In the genomic region with DNA sequence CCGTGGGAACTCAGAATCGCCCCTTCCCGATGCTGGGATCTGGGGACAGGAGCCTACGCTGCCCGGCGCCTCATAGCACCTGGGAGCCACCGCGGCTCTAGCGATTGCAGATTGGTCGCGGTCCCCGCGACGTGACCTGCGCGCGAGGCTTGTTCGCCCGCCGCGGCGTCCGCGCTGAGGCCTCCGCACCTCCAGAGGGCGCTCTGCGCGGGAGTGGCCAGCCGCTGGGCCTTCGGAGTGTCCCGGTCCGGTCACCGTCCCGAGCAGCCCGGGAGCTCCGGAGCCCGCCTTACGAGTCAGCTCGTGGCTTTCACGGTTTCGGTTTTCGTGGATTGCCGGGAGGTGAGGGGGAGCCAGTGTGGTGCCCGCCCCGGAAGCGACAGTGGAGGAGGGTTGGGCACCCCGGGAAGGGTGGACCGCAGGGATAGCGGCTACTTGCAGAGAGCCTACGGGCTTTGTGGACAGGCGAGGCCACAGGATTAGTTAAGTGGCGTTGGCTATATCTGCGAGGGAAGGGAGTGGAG, we compare ENCODE assay signal across 7 mouse cellular contexts. TPM values are rescaled to one million over a fixed set of nuclear protein-coding genes. Genes with fewer than 3 reads are reported as not detected.
DNase-seq lines count a peak whose midpoint lies in the region; ATAC-seq and TF ChIP-seq lines count a peak whose summit lies in the region.

No protein-coding gene starts in this region.

- H3K4me2 ChIP-seq in limb, embryonic 14.5 days (replicated peaks; ENCODE audit: low read depth, low read length, severe bottlenecking) = peak overlapping the region; percentile 71
- H3K4me2 ChIP-seq in midbrain, embryonic 16.5 days (ENCODE audit: low read length) = peak overlapping the region; percentile 92

- TF ChIP-seq POLR2A in kidney, adult 2 months (IDR thresholded peaks at IDR 0.05; ENCODE audit: low read depth, low read length) = peak; percentile 13
- peak; percentile 51; the same call in 1 of the 2 replicates for TF ChIP-seq POLR2A in limb, embryonic 14.5 days (IDR thresholded peaks at IDR 0.05; ENCODE audit: borderline replicate concordance, extremely low read depth, insufficient read depth, insufficient read length)
- TF ChIP-seq POLR2A in spleen, adult 2 months (IDR thresholded peaks at IDR 0.05; ENCODE audit: low read depth, low read length) = no peak; the same call in 1 of the 2 replicates

- H3K36me3 ChIP-seq in embryonic facial prominence, embryonic 10.5 days (replicated peaks) = peaks cover 40% of the 10 kb centered on the region
- no peaks in the 10 kb centered on the region for H3K36me3 ChIP-seq in kidney, adult 2 months (ENCODE audit: control insufficient read depth, insufficient read depth, low read length)
- peaks cover 31% of the 10 kb centered on the region for H3K36me3 ChIP-seq in limb, embryonic 14.5 days (ENCODE audit: control insufficient read depth, insufficient read depth, low read length)
- H3K36me3 ChIP-seq in midbrain, embryonic 16.5 days (ENCODE audit: control insufficient read depth, insufficient read depth, low read length) = peaks cover 16% of the 10 kb centered on the region
- peaks cover 7% of the 10 kb centered on the region for H3K36me3 ChIP-seq in spleen, adult 2 months (ENCODE audit: control insufficient read depth, insufficient read depth, low read length)

- H3K9me3 ChIP-seq in embryonic facial prominence, embryonic 10.5 days = no peaks in the 10 kb centered on the region
- no peaks in the 10 kb centered on the region for H3K9me3 ChIP-seq in limb, embryonic 14.5 days (ENCODE audit: control insufficient read depth, low read length)
- H3K9me3 ChIP-seq in midbrain, embryonic 16.5 days (replicated peaks; ENCODE audit: control insufficient read depth, low read length, poor library complexity, severe bottlenecking) = no peaks in the 10 kb centered on the region

- no peaks in the 10 kb centered on the region for H3K27me3 ChIP-seq in embryonic facial prominence, embryonic 10.5 days (replicated peaks; ENCODE audit: low read depth, poor library complexity, severe bottlenecking)
- no peaks in the 10 kb centered on the region for H3K27me3 ChIP-seq in kidney, adult 2 months (replicated peaks; ENCODE audit: control insufficient read depth, insufficient read depth, low read length)
- H3K27me3 ChIP-seq in limb, embryonic 14.5 days (ENCODE audit: control insufficient read depth, insufficient read depth, low read length) = no peaks in the 10 kb centered on the region
- H3K27me3 ChIP-seq in midbrain, embryonic 16.5 days (ENCODE audit: control insufficient read depth, insufficient read depth, low read depth, low read length) = 0 out of 2 replicates have a peak, but pooled peaks cover 4% of the 10 kb centered on the region
- no peaks in the 10 kb centered on the region for H3K27me3 ChIP-seq in spleen, adult 2 months (ENCODE audit: control insufficient read depth, insufficient read depth, low read length)

- ATAC-seq in limb, embryonic 14.5 days (ENCODE audit: low FRiP score, low read depth) = peak; percentile 81
- ATAC-seq in midbrain, embryonic 16.5 days = peak; percentile 83

- H3K4me1 ChIP-seq in embryonic facial prominence, embryonic 10.5 days = peaks cover 46% of the 10 kb centered on the region
- H3K4me1 ChIP-seq in kidney, adult 2 months (ENCODE audit: control insufficient read depth, insufficient read depth, low read length) = no peaks in the 10 kb centered on the region; the same call in 1 of the 2 replicates
- peaks cover 17% of the 10 kb centered on the region for H3K4me1 ChIP-seq in limb, embryonic 14.5 days (ENCODE audit: control insufficient read depth, insufficient read depth, low read length)
- H3K4me1 ChIP-seq in midbrain, embryonic 16.5 days (ENCODE audit: control insufficient read depth, insufficient read depth, low read length) = peaks cover 20% of the 10 kb centered on the region
- peaks cover 3% of the 10 kb centered on the region; the same call in 1 of the 2 replicates for H3K4me1 ChIP-seq in spleen, adult 2 months (ENCODE audit: control insufficient read depth, insufficient read depth, insufficient read length)

- peak overlapping the region; percentile 90 for H3K4me3 ChIP-seq in embryonic facial prominence, embryonic 10.5 days
- peak overlapping the region; percentile 86 for H3K4me3 ChIP-seq in kidney, adult 2 months (ENCODE audit: insufficient read depth, low read depth, low read length)
- peak overlapping the region; percentile 80 for H3K4me3 ChIP-seq in limb, embryonic 14.5 days (replicated peaks; ENCODE audit: low read length)
- peak overlapping the region; percentile 83 for H3K4me3 ChIP-seq in midbrain, embryonic 16.5 days (ENCODE audit: low read depth, low read length)
- H3K4me3 ChIP-seq in spleen, adult 2 months (ENCODE audit: extremely low read depth, insufficient read depth, insufficient read length) = peak overlapping the region; percentile 84

- WGBS in embryonic facial prominence, embryonic 10.5 days = under 1% methylated on average over 53 of the region's 53 CpGs
- under 1% methylated on average over 53 of the region's 53 CpGs for WGBS in kidney, adult 2 months
- WGBS in limb, embryonic 14.5 days = under 1% methylated on average over 41 of the region's 53 CpGs
- WGBS in midbrain, embryonic 16.5 days = under 1% methylated on average over 50 of the region's 53 CpGs
- under 1% methylated on average over 52 of the region's 53 CpGs for WGBS in spleen, adult 2 months

- DNase-seq in adrenal gland, postnatal 14 days = peak; percentile 96
- peak; percentile 93 for DNase-seq in embryonic facial prominence, embryonic 10.5 days (ENCODE audit: low spot score)
- DNase-seq in heart, adult 18-20 months = peak; percentile 95
- DNase-seq in kidney, adult 2 months = peak; percentile 96
- peak; percentile 77 for DNase-seq in limb, embryonic 14.5 days (ENCODE audit: low spot score)
- peak; percentile 61 to 85 for DNase-seq in spleen, adult 2 months (ENCODE audit: low read depth in 1 of 2, low spot score in 2 of 2)

- peak overlapping the region; percentile 86 for H3K9ac ChIP-seq in limb, embryonic 14.5 days (ENCODE audit: low read depth, low read length, severe bottlenecking)
- H3K9ac ChIP-seq in midbrain, embryonic 16.5 days (ENCODE audit: low read depth, low read length) = peak overlapping the region; percentile 94

- peak overlapping the region; percentile 95 for H3K27ac ChIP-seq in embryonic facial prominence, embryonic 10.5 days (replicated peaks)
- peak overlapping the region; percentile 72 for H3K27ac ChIP-seq in kidney, adult 2 months (ENCODE audit: insufficient read depth, low read depth, low read length)
- H3K27ac ChIP-seq in limb, embryonic 14.5 days (replicated peaks; ENCODE audit: low read depth, low read length) = peak overlapping the region; percentile 88
- H3K27ac ChIP-seq in midbrain, embryonic 16.5 days (ENCODE audit: low read length) = peak overlapping the region; percentile 85
- H3K27ac ChIP-seq in spleen, adult 2 months (ENCODE audit: insufficient read depth, low read length) = peak overlapping the region; percentile 68

- TF ChIP-seq CTCF in kidney, adult 2 months (conservative IDR thresholded peaks at IDR 0.05; ENCODE audit: insufficient read depth, insufficient read length, low read depth, low read length) = peak; percentile 77
- TF ChIP-seq CTCF in spleen, adult 2 months (IDR thresholded peaks at IDR 0.05; ENCODE audit: extremely low read depth, insufficient read depth, insufficient read length, insufficient replicate concordance) = peak; percentile 95

RNA-seq across cellular contexts. Expression of gene Dnm1, which starts 9.7 kb away (rescaled TPM):
- total RNA-seq in adrenal gland, postnatal 14 days (2021) = 18.9 and 26.7 TPM in 2 replicates
- polyA plus RNA-seq in embryonic facial prominence, embryonic 10.5 days (2016; fragmentation: Nextera tagmentation; extraction: Ambion mirVana) = 20.7 and 23.5 TPM in 2 replicates
- total RNA-seq in heart, adult 18-20 months (2021) = 1 to 10 TPM; 3.6 to 4.4 TPM
- 8.3 and 12.6 TPM in 2 replicates for polyA plus RNA-seq in kidney, adult 2 months (2012; rRNA removed)
- polyA plus RNA-seq in limb, embryonic 14.5 days (2012; rRNA removed) = 318 and 459 TPM in 2 replicates
- 46.0 and 60.1 TPM in 2 replicates for polyA plus RNA-seq in limb, embryonic 14.5 days (2014; fragmentation: Nextera tagmentation; extraction: Ambion mirVana)
- 55.1 and 66.3 TPM in 2 replicates for polyA plus RNA-seq in midbrain, embryonic 16.5 days (2015; fragmentation: Nextera tagmentation; extraction: Ambion mirVana)
- 20.4 and 22.1 TPM in 2 replicates for polyA plus RNA-seq in spleen, adult 2 months (2012; rRNA removed)

RNA-seq across cellular contexts. Expression of gene Ciz1, which starts 10.8 kb away (rescaled TPM):
- total RNA-seq in adrenal gland, postnatal 14 days (2021) = 61.8 and 67.0 TPM in 2 replicates
- polyA plus RNA-seq in embryonic facial prominence, embryonic 10.5 days (2016; fragmentation: Nextera tagmentation; extraction: Ambion mirVana) = 65.8 and 66.4 TPM in 2 replicates
- total RNA-seq in heart, adult 18-20 months (2021) = 10 to 100 TPM; 19.1 to 27.2 TPM
- 130 and 131 TPM in 2 replicates for polyA plus RNA-seq in kidney, adult 2 months (2012; rRNA removed)
- polyA plus RNA-seq in limb, embryonic 14.5 days (2012; rRNA removed) = 196 and 266 TPM in 2 replicates
- polyA plus RNA-seq in limb, embryonic 14.5 days (2014; fragmentation: Nextera tagmentation; extraction: Ambion mirVana) = 39.5 and 46.5 TPM in 2 replicates
- 56.3 and 58.7 TPM in 2 replicates for polyA plus RNA-seq in midbrain, embryonic 16.5 days (2015; fragmentation: Nextera tagmentation; extraction: Ambion mirVana)
- 252 and 324 TPM in 2 replicates for polyA plus RNA-seq in spleen, adult 2 months (2012; rRNA removed)

RNA-seq across cellular contexts. Expression of gene 1110008P14Rik, which starts 18.9 kb away (rescaled TPM):
- total RNA-seq in adrenal gland, postnatal 14 days (2021) = 142 and 159 TPM in 2 replicates
- polyA plus RNA-seq in embryonic facial prominence, embryonic 10.5 days (2016; fragmentation: Nextera tagmentation; extraction: Ambion mirVana) = 35.0 and 39.3 TPM in 2 replicates
- 10 to 100 TPM; 43.2 to 50.5 TPM for total RNA-seq in heart, adult 18-20 months (2021)
- 182 and 215 TPM in 2 replicates for polyA plus RNA-seq in kidney, adult 2 months (2012; rRNA removed)
- polyA plus RNA-seq in limb, embryonic 14.5 days (2012; rRNA removed) = 51.3 and 76.1 TPM in 2 replicates
- 55.3 and 66.9 TPM in 2 replicates for polyA plus RNA-seq in limb, embryonic 14.5 days (2014; fragmentation: Nextera tagmentation; extraction: Ambion mirVana)
- polyA plus RNA-seq in midbrain, embryonic 16.5 days (2015; fragmentation: Nextera tagmentation; extraction: Ambion mirVana) = 117 and 132 TPM in 2 replicates
- polyA plus RNA-seq in spleen, adult 2 months (2012; rRNA removed) = 86.8 and 149 TPM in 2 replicates

RNA-seq across cellular contexts. Expression of gene Lcn2, which starts 25.2 kb away (rescaled TPM):
- 7.1 and 9.6 TPM in 2 replicates for total RNA-seq in adrenal gland, postnatal 14 days (2021)
- polyA plus RNA-seq in embryonic facial prominence, embryonic 10.5 days (2016; fragmentation: Nextera tagmentation; extraction: Ambion mirVana) = not detected in 2 replicates
- 1 to 10 TPM; 4.8 to 5.6 TPM for total RNA-seq in heart, adult 18-20 months (2021)
- polyA plus RNA-seq in kidney, adult 2 months (2012; rRNA removed) = 8.0 and 9.4 TPM in 2 replicates
- polyA plus RNA-seq in limb, embryonic 14.5 days (2012; rRNA removed) = 1.3 and 2.4 TPM in 2 replicates
- 0.97 and 2.8 TPM in 2 replicates for polyA plus RNA-seq in limb, embryonic 14.5 days (2014; fragmentation: Nextera tagmentation; extraction: Ambion mirVana)
- 0.86 and 1.2 TPM in 2 replicates for polyA plus RNA-seq in midbrain, embryonic 16.5 days (2015; fragmentation: Nextera tagmentation; extraction: Ambion mirVana)
- polyA plus RNA-seq in spleen, adult 2 months (2012; rRNA removed) = 52.9 and 70.2 TPM in 2 replicates

RNA-seq across cellular contexts. Expression of gene Ptges2, which starts 32.8 kb away (rescaled TPM):
- 75.8 and 80.5 TPM in 2 replicates for total RNA-seq in adrenal gland, postnatal 14 days (2021)
- polyA plus RNA-seq in embryonic facial prominence, embryonic 10.5 days (2016; fragmentation: Nextera tagmentation; extraction: Ambion mirVana) = 32.2 and 32.5 TPM in 2 replicates
- 10 to 100 TPM; 60.2 to 68.5 TPM for total RNA-seq in heart, adult 18-20 months (2021)
- polyA plus RNA-seq in kidney, adult 2 months (2012; rRNA removed) = 69.7 and 80.6 TPM in 2 replicates
- polyA plus RNA-seq in limb, embryonic 14.5 days (2012; rRNA removed) = 29.3 and 30.5 TPM in 2 replicates
- 26.5 and 30.3 TPM in 2 replicates for polyA plus RNA-seq in limb, embryonic 14.5 days (2014; fragmentation: Nextera tagmentation; extraction: Ambion mirVana)
- 50.7 and 51.4 TPM in 2 replicates for polyA plus RNA-seq in midbrain, embryonic 16.5 days (2015; fragmentation: Nextera tagmentation; extraction: Ambion mirVana)
- 10.0 and 12.2 TPM in 2 replicates for polyA plus RNA-seq in spleen, adult 2 months (2012; rRNA removed)

Comparison
In these comparisons a context has a peak if more than half of its experiments do, and no peak if none do; other contexts are left out.
1. Peak in every context shown above with its lines: DNase-seq, ATAC-seq, H3K4me3 ChIP-seq and H3K27ac ChIP-seq.